Mouse (Mus musculus) testis, adult 2 months (tissue): Measurements from ENCODE around the gene Sh2d4b.

Experiments used
- CTCF ChIP-seq: fragments of 200-500 bp; IDR thresholded peaks from 2 replicates; pipeline ENCODE4 v1.5.1; 2012; ENCODE audit warnings: low read depth, mild to moderate bottlenecking, inconsistent platforms, low read length, moderate library complexity; ENCODE audit not compliant: control insufficient read depth, insufficient read depth, insufficient replicate concordance
- POLR2A ChIP-seq: fragments of 200-500 bp; IDR thresholded peaks from 2 replicates; pipeline ENCODE4 v1.6.1; 2012; ENCODE audit warnings: low read depth, mild to moderate bottlenecking, inconsistent platforms, low read length, moderate library complexity; ENCODE audit not compliant: control insufficient read depth

DNA sequence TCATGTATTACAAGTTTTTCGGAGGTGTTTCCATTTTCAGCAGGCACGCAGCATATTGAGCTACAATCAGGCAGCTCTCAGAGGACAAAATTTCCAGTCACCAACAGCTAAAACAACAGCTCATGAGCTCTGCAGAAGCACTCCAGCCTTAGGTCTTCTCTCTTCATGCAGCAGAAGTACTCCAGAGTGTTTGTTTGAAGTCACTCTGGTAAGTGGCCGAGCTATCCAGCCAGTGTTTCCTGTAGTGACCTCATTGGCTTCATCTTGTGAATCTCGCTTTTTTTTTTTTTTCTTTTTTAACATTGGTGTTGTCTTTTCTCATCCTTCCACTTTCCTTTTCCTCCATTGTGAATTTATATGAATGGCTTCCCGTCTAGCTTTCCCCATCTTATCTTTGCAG, 40.1 kb downstream of the Sh2d4b start:
- TF ChIP-seq CTCF, result no peak
- no peak for TF ChIP-seq POLR2A
